Mouse (Mus musculus) ovary, postnatal 10 days (tissue): ENCODE data around the gene Slfnl1.

Source experiments
- DNase-seq: peaks from one replicate; pipeline ENCODE4 v3.0.0; 2022; ENCODE audit warnings: low spot score

The Slfnl1 gene

GRCm38 (mm10) chr4:120581711-120582110, 49.7 kb downstream of the Slfnl1 start:
- no peak for DNase-seq
